Mouse (Mus musculus) cerebellum, adult 2 months (tissue): Measurements from ENCODE around the gene 1810024B03Rik. TPM values are rescaled to one million over a fixed set of nuclear protein-coding genes. Genes with fewer than 3 reads are reported as not detected.
A peak's percentile ranks its signal among the peaks of the same experiment; 100 is the strongest.

Experiments
- DNase-seq, 2 experiments: peaks; one replicate each; pipeline ENCODE4 v3.0.0; 2021
- H3K27ac ChIP-seq: fragments of 200-500 bp; 2 replicates; pipeline ENCODE4 v1.5.1; 2012; ENCODE audit warnings: low read length, control low read depth, inconsistent platforms; ENCODE audit not compliant: insufficient read depth
- H3K27me3 ChIP-seq: fragments of 200-500 bp; 2 replicates; pipeline ENCODE4 v1.6.1; 2012; ENCODE audit warnings: inconsistent platforms, mild to moderate bottlenecking, low read length, moderate library complexity; ENCODE audit not compliant: control insufficient read depth, insufficient read depth
- H3K4me1 ChIP-seq: fragments of 200-500 bp; 2 replicates; pipeline ENCODE4 v1.6.1; 2011; ENCODE audit warnings: low read length; ENCODE audit not compliant: control insufficient read depth, insufficient read depth
- H3K4me3 ChIP-seq: fragments of 200-500 bp; replicated peaks from 2 replicates; pipeline ENCODE3; 2011; ENCODE audit warnings: mild to moderate bottlenecking, low read depth, low read length, control low read depth; ENCODE audit not compliant: insufficient read depth
- CTCF ChIP-seq: fragments of 200-500 bp; IDR thresholded peaks from 2 replicates; pipeline ENCODE4 v1.5.1; 2011; ENCODE audit warnings: low read depth, mild to moderate bottlenecking, control low read depth, low read length, moderate library complexity, borderline replicate concordance; ENCODE audit not compliant: insufficient read depth
- POLR2A ChIP-seq: fragments of 200-500 bp; IDR thresholded peaks from 2 replicates; pipeline ENCODE4 v1.6.1; 2011; ENCODE audit warnings: low read length, control low read depth, borderline replicate concordance; ENCODE audit not compliant: insufficient read depth
- WGBS: fragments of 180-500 bp; shearing (Covaris S2); methylation state at CpG from one replicate; pipeline ENCODE4 v1.1.7; 2018; 5-methylcytosine and 5-hydroxymethylcytosine counted together
- polyA plus RNA-seq: library from polyadenylated mRNA; depleted of rRNA; stranded (reverse); fragments of >200 nt; gene quantifications from 2 replicates; pipeline ENCODE4 v1.2.3, GENCODE M21; 2012

1810024B03Rik gene
- polyA plus RNA-seq, 1 experiment, result 1.1 TPM

- WGBS, result under 1% methylated on average over 39 of the region's 39 CpGs
- Histone ChIP-seq H3K4me3 (peak overlapping the region; percentile 88), H3K27me3 (no peaks in the 10 kb centered on the region), H3K4me1 (peaks cover 7% of the 10 kb centered on the region; the same call in 1 of the 2 replicates), H3K27ac (peak overlapping the region; percentile 68)
- peak; percentile 64 to 66 for DNase-seq
- TF ChIP-seq CTCF (no peak), POLR2A (no peak)
Observed at GRCm38 (mm10) chr2:127248334-127249004, 40.4 kb upstream of the 1810024B03Rik start.

GRCm38 (mm10) chr2:127247592-127248333 is 39.7 kb upstream of the 1810024B03Rik start, which contains the start of the genes Ciao1 and Tmem127:
Gene Ciao1, minus strand, starts transcription at chr2:127247816.
Gene Tmem127, plus strand, starts transcription at chr2:127247908.
- WGBS, result under 1% methylated on average over 53 of the region's 53 CpGs
- peak within 1 kb of the TSS; percentile 68 for H3K27ac ChIP-seq
- DNase-seq, result peak; percentile 96 to 99
- peaks cover 7% of the 10 kb centered on the region; the same call in 1 of the 2 replicates for H3K4me1 ChIP-seq
- TF ChIP-seq CTCF (no peak), POLR2A (peak; percentile 74; the same call in 1 of the 2 replicates)
- no peaks in the 10 kb centered on the region for H3K27me3 ChIP-seq
- peak within 1 kb of the TSS; percentile 88 for H3K4me3 ChIP-seq

GRCm38 (mm10) chr2:127240065-127240464 is 32.0 kb upstream of the 1810024B03Rik start:
- TF ChIP-seq CTCF (no peak), POLR2A (no peak)
- Histone ChIP-seq H3K4me3 (no peak overlapping the region), H3K4me1 (no peaks in the 10 kb centered on the region), H3K27me3 (no peaks in the 10 kb centered on the region), H3K27ac (no peak overlapping the region)
- WGBS, result 95% methylated on average over 2 of the region's 2 CpGs
- no peak for DNase-seq

- Histone ChIP-seq H3K27ac (no peak overlapping the region), H3K4me1 (no peaks in the 10 kb centered on the region), H3K27me3 (no peaks in the 10 kb centered on the region), H3K4me3 (no peak overlapping the region)
- no peak for DNase-seq
- TF ChIP-seq CTCF (no peak), POLR2A (no peak)
- WGBS, result 92% methylated on average over 11 of the region's 11 CpGs
Observed at GRCm38 (mm10) chr2:127237897-127238610, 30.0 kb upstream of the 1810024B03Rik start.

- Histone ChIP-seq H3K4me3 (no peak overlapping the region), H3K4me1 (no peaks in the 10 kb centered on the region), H3K27ac (no peak overlapping the region), H3K27me3 (no peaks in the 10 kb centered on the region)
- 97% methylated on average over 3 of the region's 3 CpGs for WGBS
- DNase-seq, result no peak
- TF ChIP-seq CTCF, result no peak
- no peak for TF ChIP-seq POLR2A
Observed at GRCm38 (mm10) chr2:127225261-127225660, 17.2 kb upstream of the 1810024B03Rik start.

GRCm38 (mm10) chr2:127217746-127218145 is 9.7 kb upstream of the 1810024B03Rik start:
- DNase-seq, result no peak

GRCm38 (mm10) chr2:127210701-127211100 is 2.6 kb upstream of the 1810024B03Rik start:
- 93% methylated on average over 11 of the region's 11 CpGs for WGBS
- H3K4me3 ChIP-seq, result no peak overlapping the region
- H3K27ac ChIP-seq, result no peak overlapping the region
- H3K27me3 ChIP-seq, result no peaks in the 10 kb centered on the region
- TF ChIP-seq CTCF (no peak), POLR2A (no peak)
- H3K4me1 ChIP-seq, result no peaks in the 10 kb centered on the region
- DNase-seq, result no peak

More at GRCm38 (mm10) chr2:127217746-127218145, 9.7 kb upstream of the 1810024B03Rik start:
- WGBS, result 95% methylated on average over 5 of the region's 5 CpGs
- Histone ChIP-seq H3K4me3 (no peak overlapping the region), H3K27ac (no peak overlapping the region), H3K27me3 (no peaks in the 10 kb centered on the region), H3K4me1 (no peaks in the 10 kb centered on the region)
- TF ChIP-seq POLR2A, result no peak
- no peak for TF ChIP-seq CTCF

GRCm38 (mm10) chr2:127208452-127208769 is 331 bp upstream of the 1810024B03Rik start:
- H3K4me1 ChIP-seq, result no peaks in the 10 kb centered on the region
- H3K27me3 ChIP-seq, result no peaks in the 10 kb centered on the region
- no peak for DNase-seq
- H3K27ac ChIP-seq, result peak overlapping the region; percentile 45
- TF ChIP-seq CTCF (no peak), POLR2A (no peak)
- WGBS, result under 1% methylated on average over 17 of the region's 17 CpGs
- peak overlapping the region; percentile 93 for H3K4me3 ChIP-seq
